Mouse (Mus musculus) liver, postnatal 0 days (tissue): ENCODE results near the gene Arhgap29.

Experiments used
- CTCF ChIP-seq: sonication (generic); IDR thresholded peaks from 2 replicates; pipeline ENCODE4 v1.5.1; 2016; ENCODE audit warnings: antibody characterized with exemption, low read depth
- EP300 ChIP-seq: IDR thresholded peaks from 2 replicates; pipeline ENCODE4 v1.6.1; 2016; ENCODE audit warnings: antibody characterized with exemption, low read depth, mild to moderate bottlenecking

- no peak for TF ChIP-seq CTCF
- no peak for TF ChIP-seq EP300
Observed at GRCm38 (mm10) chr3:121999934-122000333, 47.6 kb downstream of the Arhgap29 start.
